Mouse (Mus musculus) gastrocnemius, postnatal 4 days (tissue): ENCODE data around the gene Zfp560. TPM values are rescaled to one million over a fixed set of nuclear protein-coding genes. Genes with fewer than 3 reads are reported as not detected.
"Not testable (repeated sequence)": the region's sequence is repeated elsewhere in the genome, so short reads cannot be mapped to it uniquely, and the experiment has no call there.

Experiments
- DNase-seq, 2 experiments: peaks; one replicate each; pipeline ENCODE4 v3.0.0; 2021 to 2022; ENCODE audit warnings: low spot score in 2 of 2, mixed read lengths in 2 of 2
- long read RNA-seq, 2 experiments: library from polyadenylated mRNA; stranded (forward); transcript quantifications; one replicate each; pipeline ENCODE4 v2.0.0; 2021
- total RNA-seq, 2 experiments: library from RNA; stranded (reverse); gene quantifications; 2 replicates each; pipeline ENCODE4 v1.2.3; 2021

The Zfp560 gene
- 10 to 100 TPM in 1 of 2 experiments, 1 to 10 TPM in 1; 9.5 to 14.1 TPM for total RNA-seq
- long read RNA-seq, experiment 1, full-length matches to known transcripts = 12 of 12 reads
- long read RNA-seq, experiment 1, partial matches to known transcripts = 0 of 12 reads
- long read RNA-seq, experiment 1, other reads (novel, unspliced or antisense) = 0 of 12 reads
- long read RNA-seq, experiment 2, transcript Zfp560-202 (3 exons, 608 nt) = major isoform, 8 of 9 reads
- long read RNA-seq, experiment 2, partial matches to known transcripts = 0 of 9 reads
- long read RNA-seq, experiment 2, other reads (novel, unspliced or antisense) = 1 of 9 reads

- peak; percentile 80 to 90 for DNase-seq
Observed at GRCm38 (mm10) chr9:20384532-20385342, at the start of gene Zfp560. TSS of gene Zfp560 (minus strand) at chr9:20385177.

DNA sequence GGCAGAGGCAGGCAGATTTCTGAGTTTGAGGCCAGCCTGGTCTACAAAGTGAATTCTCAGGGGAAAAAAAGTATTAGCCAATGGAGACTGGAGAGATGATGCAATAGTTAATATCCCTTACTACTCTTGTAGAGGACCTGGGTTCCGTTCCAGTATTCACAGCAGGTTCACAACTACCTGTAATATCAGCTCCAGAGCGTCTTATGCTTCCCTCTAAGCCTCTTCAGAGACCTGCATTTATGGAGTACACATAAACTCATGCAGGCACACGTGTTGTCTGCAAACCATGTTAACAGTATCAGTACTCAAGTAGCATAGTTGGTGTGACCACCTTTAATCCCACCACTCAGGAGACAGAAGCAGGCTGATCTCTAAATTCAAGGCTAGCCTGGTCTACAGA is 45.0 kb upstream of the Zfp560 start:
- DNase-seq = no peak

DNA sequence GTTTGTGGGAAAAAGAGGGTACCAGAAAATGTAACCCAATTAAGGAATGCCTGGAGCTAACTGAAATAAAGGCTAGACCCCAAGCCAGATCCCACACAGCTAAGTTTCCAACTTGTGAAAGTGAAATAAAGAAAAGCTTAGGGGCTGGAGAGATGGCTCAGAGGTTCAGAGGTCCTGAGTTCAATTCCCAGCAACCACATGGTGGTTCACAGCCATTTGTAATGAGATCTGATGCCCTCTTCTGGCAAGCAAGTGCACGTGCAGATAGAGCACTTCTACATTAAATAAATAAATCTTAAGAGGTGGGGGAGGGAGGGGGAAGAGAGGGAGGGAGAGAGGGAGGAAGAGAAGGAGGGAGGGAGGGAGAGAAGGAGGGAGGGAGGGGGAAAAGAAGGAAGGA is 26.5 kb upstream of the Zfp560 start:
- DNase-seq = no peak

DNA sequence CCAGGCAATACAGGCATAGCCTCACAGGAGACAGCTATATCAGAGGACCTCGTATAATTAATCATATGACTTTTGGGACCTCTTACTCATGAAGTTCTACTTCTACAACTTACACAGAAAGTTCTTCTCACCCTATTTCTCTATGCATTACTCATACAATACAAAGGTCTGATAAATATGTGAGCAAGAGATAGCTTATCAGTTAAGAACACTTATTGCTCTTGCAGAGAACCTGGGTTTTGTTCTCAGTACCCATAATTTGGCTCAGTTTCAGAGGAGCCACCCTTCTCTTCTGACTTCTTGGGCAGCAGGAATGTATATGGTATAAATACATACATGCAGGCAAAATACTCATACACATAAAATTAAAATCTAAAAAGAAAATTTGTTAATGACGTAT is 24.3 kb upstream of the Zfp560 start:
- DNase-seq = no peak

GRCm38 (mm10) chr9:20385343-20385703 is 346 bp upstream of the Zfp560 start:
- no peak for DNase-seq

GRCm38 (mm10) chr9:20383659-20384058 is 1.3 kb downstream of the Zfp560 start:
- DNase-seq = no peak

DNA sequence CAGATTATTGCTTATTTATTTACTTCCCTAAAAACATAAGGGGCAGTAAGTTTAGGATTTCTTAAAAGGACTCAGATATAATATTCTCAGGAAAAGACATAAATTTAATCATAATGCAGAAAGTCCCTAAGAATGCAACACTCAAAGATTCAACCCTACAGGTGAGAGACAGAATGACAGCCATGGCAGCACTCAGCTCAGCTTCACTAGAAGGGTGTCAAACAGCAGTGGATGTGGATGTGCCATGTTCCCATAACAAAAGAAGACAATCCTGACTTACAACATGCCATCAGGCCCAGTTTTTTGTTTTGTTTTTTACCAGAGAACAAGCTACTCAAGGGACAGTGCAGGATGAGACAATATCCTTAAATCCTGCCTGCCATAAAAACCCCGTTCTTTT is 10.3 kb downstream of the Zfp560 start:
- no peak for DNase-seq

DNA sequence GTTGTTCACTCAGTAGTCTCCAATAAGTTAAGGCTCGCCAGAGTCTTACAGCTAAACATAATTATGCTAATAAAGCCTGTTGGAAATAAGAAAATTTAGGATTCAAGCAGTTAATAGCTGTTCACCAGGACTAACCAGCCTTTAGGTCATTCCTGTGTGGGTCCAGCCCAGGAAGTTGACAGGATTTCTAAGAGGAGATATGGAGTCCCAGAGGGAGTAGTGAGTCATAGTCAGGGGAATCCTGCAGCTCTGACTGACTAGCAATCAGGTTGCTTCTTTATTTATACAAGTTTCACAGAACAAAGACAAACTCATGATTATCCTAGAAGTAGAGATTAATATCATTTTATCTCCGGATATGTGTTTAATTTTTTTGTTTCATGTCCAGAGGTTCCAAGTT is 17.7 kb downstream of the Zfp560 start:
- no peak for DNase-seq

DNA sequence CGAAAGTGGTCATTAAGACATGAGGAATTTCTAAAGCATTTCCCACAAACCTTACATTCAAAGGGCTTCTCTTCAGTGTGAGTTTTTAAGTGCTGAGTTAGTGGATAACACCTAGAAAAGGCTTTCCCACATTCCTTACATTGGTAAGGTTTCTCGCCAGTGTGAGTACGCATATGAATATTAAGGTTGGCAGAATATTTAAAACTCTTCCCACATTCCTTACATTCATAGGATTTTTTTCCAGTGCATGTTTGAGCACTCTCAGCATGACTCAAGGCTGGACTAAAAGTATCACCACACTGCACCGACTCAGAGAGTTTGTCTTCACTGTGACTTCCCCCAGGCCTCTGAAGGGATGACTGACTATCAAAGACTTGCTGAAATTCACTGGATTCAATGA is 36.5 kb downstream of the Zfp560 start:
- DNase-seq = no peak

DNA sequence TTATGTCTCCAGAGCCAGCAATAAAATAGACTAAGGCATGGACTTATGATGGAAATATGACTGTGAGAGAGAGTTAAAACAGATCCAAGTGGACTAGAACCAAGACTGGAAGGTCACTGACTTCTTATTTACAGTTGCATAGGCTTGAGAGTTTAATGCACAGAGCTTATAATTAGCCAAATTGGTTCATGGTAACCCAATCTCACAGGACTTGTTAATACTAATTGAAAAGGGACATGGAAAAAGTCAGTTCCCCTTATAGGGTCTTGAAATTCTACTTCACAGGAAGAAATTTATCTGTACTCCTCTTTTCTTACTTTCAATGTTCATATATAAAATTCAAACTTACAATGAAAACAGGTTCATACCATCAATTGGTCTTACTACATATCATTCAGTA is 49.0 kb downstream of the Zfp560 start, which contains the start of gene Olfr18:
TSS of gene Olfr18 (minus strand) at position 101 of the 400 bp plus-strand sequence.
- DNase-seq = no peak

- DNase-seq = no peak
Observed at GRCm38 (mm10) chr9:20298232-20298631, 86.7 kb downstream of the Zfp560 start, which contains the start of gene Olfr873. TSS of gene Olfr873 (plus strand) at chr9:20298532.

DNA sequence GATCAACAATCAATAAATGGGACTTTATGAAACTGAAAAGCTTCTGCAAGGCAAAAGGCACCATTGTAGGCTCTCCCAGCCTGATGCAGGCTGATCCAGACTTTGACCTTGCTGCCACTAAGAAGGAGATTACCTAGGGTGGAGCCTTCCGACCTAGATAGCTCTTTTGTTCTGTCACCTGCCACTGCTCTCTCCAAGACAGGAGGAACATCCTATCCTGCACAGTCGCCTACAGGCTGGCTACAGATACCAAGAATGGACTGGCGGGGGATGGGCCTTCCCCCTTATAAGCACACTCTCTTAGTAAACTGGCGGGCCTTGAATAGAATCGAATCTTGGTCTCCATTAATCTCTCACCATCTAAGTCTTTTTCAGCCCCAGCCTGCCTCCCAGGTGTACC is 89.4 kb downstream of the Zfp560 start:
- not testable (repeated sequence) for DNase-seq

Other genes with a start within 250 kb of the Zfp560 start
- gene Olfr870, start 211.1 kb downstream of the Zfp560 start, total RNA-seq = not detected
- not detected for gene Olfr871, start 173.0 kb downstream of the Zfp560 start, total RNA-seq
- gene Olfr872, start 148.1 kb downstream of the Zfp560 start, total RNA-seq = not detected
- not detected for gene Olfr39, start 102.8 kb downstream of the Zfp560 start, total RNA-seq
- gene Olfr873, start 86.6 kb downstream of the Zfp560 start, total RNA-seq = not detected
- under 1 TPM in 1 of 2 experiments, not detected in 1; 0.27 TPM for gene Olfr18, start 49.1 kb downstream of the Zfp560 start, total RNA-seq
- 10 to 100 TPM; 19.5 to 23.2 TPM for gene Zfp26, start 75.0 kb upstream of the Zfp560 start, total RNA-seq
- gene Zfp426, start 107.6 kb upstream of the Zfp560 start, total RNA-seq = 10 to 100 TPM; 15.9 to 19.6 TPM
- gene Zfp266, start 136.2 kb upstream of the Zfp560 start, total RNA-seq = 10 to 100 TPM; 50.7 to 54.5 TPM
- 1 to 10 TPM; 6.9 to 7.8 TPM for gene Zfp846, start 196.1 kb upstream of the Zfp560 start, total RNA-seq